Mouse (Mus musculus) embryonic facial prominence, embryonic 11.5 days (tissue): ENCODE data around the gene Ren1. TPM values are rescaled to one million over a fixed set of nuclear protein-coding genes. Genes with fewer than 3 reads are reported as not detected.
"Not testable (repeated sequence)": the region's sequence is repeated elsewhere in the genome, so short reads cannot be mapped to it uniquely, and the experiment has no call there.

ENCODE experiments used
- ATAC-seq: fragments of 200-750 bp; cut with Nextera tagmentation; replicated peaks from 2 replicates; pipeline ENCODE4 v1.8.0; 2017; ENCODE audit warnings: low read depth; ENCODE audit not compliant: insufficient number of reproducible peaks, low FRiP score, low TSS enrichment
- DNase-seq: peaks from one replicate; pipeline ENCODE4 v3.0.0-alpha.2; 2015; ENCODE audit warnings: low spot score
- H3K27ac ChIP-seq: fragments of 300-500 bp; sonication (generic); replicated peaks from 2 replicates; pipeline ENCODE4 v1.5.1; 2014; ENCODE audit warnings: mild to moderate bottlenecking, low read depth, low read length, control low read depth
- H3K27me3 ChIP-seq: fragments of 300-500 bp; sonication (generic); 2 replicates; pipeline ENCODE4 v1.6.1; 2014; ENCODE audit warnings: mild to moderate bottlenecking, low read length, moderate library complexity, mixed read lengths; ENCODE audit not compliant: control insufficient read depth, insufficient read depth
- H3K36me3 ChIP-seq: fragments of 300-500 bp; sonication (generic); replicated peaks from 2 replicates; pipeline ENCODE4 v1.6.1; 2014; ENCODE audit warnings: low read depth, mild to moderate bottlenecking, low read length, moderate library complexity, mixed read lengths; ENCODE audit not compliant: control insufficient read depth, insufficient read depth
- H3K4me1 ChIP-seq: fragments of 300-500 bp; sonication (generic); 2 replicates; pipeline ENCODE4 v1.6.1; 2014; ENCODE audit warnings: low read length, mixed read lengths; ENCODE audit not compliant: control insufficient read depth, insufficient read depth
- H3K4me2 ChIP-seq: fragments of 300-500 bp; sonication (generic); 2 replicates; pipeline ENCODE4 v1.6.1; 2014; ENCODE audit warnings: low read depth, mild to moderate bottlenecking, control low read depth, low read length, moderate library complexity
- H3K4me3 ChIP-seq: fragments of 300-500 bp; sonication (generic); 2 replicates; pipeline ENCODE4 v1.5.1; 2014; ENCODE audit warnings: low read depth, low read length, control low read depth
- H3K9ac ChIP-seq: fragments of 300-500 bp; sonication (generic); replicated peaks from 2 replicates; pipeline ENCODE4 v1.6.1; 2014; ENCODE audit warnings: mild to moderate bottlenecking, control low read depth, low read length
- H3K9me3 ChIP-seq: fragments of 300-500 bp; sonication (generic); replicated peaks from 2 replicates; pipeline ENCODE4 v1.6.1; 2016; ENCODE audit warnings: mild to moderate bottlenecking, low read length, inconsistent platforms, mixed read lengths; ENCODE audit not compliant: control insufficient read depth
- WGBS: fragments of 180-500 bp; shearing (Covaris S2); extraction: QIAGEN DNeasy Blood & Tissue Kit; methylation state at CpG from one replicate; pipeline ENCODE4 v1.1.7; 2014; 5-methylcytosine and 5-hydroxymethylcytosine counted together
- polyA plus RNA-seq: library from polyadenylated mRNA; unstranded; fragments of >200 nt; fragmentation: Nextera tagmentation; extraction: Ambion mirVana; gene quantifications from 2 replicates; pipeline ENCODE4 v1.2.1, GENCODE M21; 2014

Ren1 gene
- polyA plus RNA-seq, 1 experiment from 2014 or later = not detected

- Histone ChIP-seq H3K27me3 (peaks cover 2% of the 10 kb centered on the region; the same call in 1 of the 2 replicates), H3K36me3 (no peaks in the 10 kb centered on the region), H3K4me3 (peak overlapping the region; percentile 18), H3K4me1 (no peaks in the 10 kb centered on the region), H3K4me2 (peak overlapping the region; percentile 49), H3K9ac (no peak overlapping the region), H3K27ac (no peak overlapping the region), H3K9me3 (no peaks in the 10 kb centered on the region)
- 6% methylated on average over 34 of the region's 34 CpGs for WGBS
- ATAC-seq (no peak), DNase-seq (peak; percentile 24)
These were observed 21.2 kb upstream of the Ren1 start for GRCm38 (mm10) chr1:133328896-133329637.

GRCm38 (mm10) chr1:133329638-133329964, 20.7 kb upstream of the Ren1 start:
- DNase-seq (no peak), ATAC-seq (no peak)
- peak overlapping the region; percentile 49 for H3K4me2 ChIP-seq
- no peaks in the 10 kb centered on the region for H3K36me3 ChIP-seq
- H3K4me1 ChIP-seq = no peaks in the 10 kb centered on the region
- H3K27ac ChIP-seq = no peak overlapping the region
- no peak overlapping the region for H3K9ac ChIP-seq
- peak overlapping the region; percentile 18 for H3K4me3 ChIP-seq
- WGBS = 23% methylated on average over 7 of the region's 7 CpGs
- no peaks in the 10 kb centered on the region for H3K9me3 ChIP-seq
- H3K27me3 ChIP-seq = peaks cover 2% of the 10 kb centered on the region; the same call in 1 of the 2 replicates

GRCm38 (mm10) chr1:133331142-133331541, 19.2 kb upstream of the Ren1 start:
- H3K27me3 ChIP-seq = peaks cover 2% of the 10 kb centered on the region; the same call in 1 of the 2 replicates
- no peak overlapping the region for H3K9ac ChIP-seq
- H3K4me1 ChIP-seq = no peaks in the 10 kb centered on the region
- no peak overlapping the region for H3K27ac ChIP-seq
- DNase-seq = no peak
- H3K4me3 ChIP-seq = no peak overlapping the region
- no peak overlapping the region for H3K4me2 ChIP-seq
- no peaks in the 10 kb centered on the region for H3K9me3 ChIP-seq
- WGBS = 61% methylated on average over 3 of the region's 3 CpGs
- ATAC-seq = no peak
- no peaks in the 10 kb centered on the region for H3K36me3 ChIP-seq

- Histone ChIP-seq H3K27me3 (peaks cover 2% of the 10 kb centered on the region; the same call in 1 of the 2 replicates), H3K4me2 (no peak overlapping the region), H3K36me3 (no peaks in the 10 kb centered on the region), H3K9ac (no peak overlapping the region), H3K9me3 (no peaks in the 10 kb centered on the region), H3K27ac (no peak overlapping the region), H3K4me3 (no peak overlapping the region), H3K4me1 (no peaks in the 10 kb centered on the region)
- 87% methylated on average over 11 of the region's 11 CpGs for WGBS
- DNase-seq (no peak), ATAC-seq (no peak)
These were observed 17.5 kb upstream of the Ren1 start for GRCm38 (mm10) chr1:133332656-133333430.

- H3K4me3 ChIP-seq = no peak overlapping the region
- DNase-seq (no peak), ATAC-seq (no peak)
- H3K36me3 ChIP-seq = no peaks in the 10 kb centered on the region
- H3K4me1 ChIP-seq = no peaks in the 10 kb centered on the region
- H3K27me3 ChIP-seq = peaks cover 2% of the 10 kb centered on the region; the same call in 1 of the 2 replicates
- no peak overlapping the region for H3K27ac ChIP-seq
- no peaks in the 10 kb centered on the region for H3K9me3 ChIP-seq
- no peak overlapping the region for H3K9ac ChIP-seq
- 78% methylated on average over 6 of the region's 6 CpGs for WGBS
- H3K4me2 ChIP-seq = no peak overlapping the region
These were observed 16.4 kb upstream of the Ren1 start for GRCm38 (mm10) chr1:133333937-133334336.

- not testable (repeated sequence) for H3K4me2 ChIP-seq, H3K9me3 ChIP-seq, H3K36me3 ChIP-seq, H3K27ac ChIP-seq, H3K4me1 ChIP-seq, H3K9ac ChIP-seq, H3K4me3 ChIP-seq, H3K27me3 ChIP-seq, DNase-seq, ATAC-seq
- WGBS = 67% methylated on average over 1 of the region's 1 CpGs
These were observed 9.9 kb upstream of the Ren1 start for GRCm38 (mm10) chr1:133340403-133340802.

GRCm38 (mm10) chr1:133344357-133344756, 6.0 kb upstream of the Ren1 start:
- Histone ChIP-seq H3K4me3 (no peak overlapping the region), H3K36me3 (no peaks in the 10 kb centered on the region), H3K9me3 (no peaks in the 10 kb centered on the region), H3K4me2 (no peak overlapping the region), H3K9ac (no peak overlapping the region), H3K27me3 (no peaks in the 10 kb centered on the region), H3K27ac (no peak overlapping the region), H3K4me1 (no peaks in the 10 kb centered on the region)
- DNase-seq (no peak), ATAC-seq (no peak)
- 93% methylated on average over 2 of the region's 2 CpGs for WGBS

GRCm38 (mm10) chr1:133346531-133346930, 3.8 kb upstream of the Ren1 start:
- no peak overlapping the region for H3K9ac ChIP-seq
- H3K9me3 ChIP-seq = no peaks in the 10 kb centered on the region
- 90% methylated on average over 9 of the region's 9 CpGs for WGBS
- no peaks in the 10 kb centered on the region for H3K27me3 ChIP-seq
- H3K36me3 ChIP-seq = no peaks in the 10 kb centered on the region
- no peak overlapping the region for H3K27ac ChIP-seq
- H3K4me1 ChIP-seq = no peaks in the 10 kb centered on the region
- H3K4me2 ChIP-seq = no peak overlapping the region
- no peak for DNase-seq
- no peak for ATAC-seq
- H3K4me3 ChIP-seq = no peak overlapping the region
